Mouse (Mus musculus) adrenal gland, postnatal 25 days (tissue): Measurements from ENCODE around the gene Tmem120b. TPM values are rescaled to one million over a fixed set of nuclear protein-coding genes. Genes with fewer than 3 reads are reported as not detected.

ENCODE experiments used
- DNase-seq: peaks from one replicate; pipeline ENCODE4 v3.0.0; 2021; ENCODE audit warnings: mixed read lengths
- total RNA-seq: library from RNA; stranded (reverse); gene quantifications from 2 replicates; pipeline ENCODE4 v1.2.3, GENCODE M21; 2021

The Tmem120b gene
- total RNA-seq, 1 experiment from 2014 or later: 20.3 TPM

DNA sequence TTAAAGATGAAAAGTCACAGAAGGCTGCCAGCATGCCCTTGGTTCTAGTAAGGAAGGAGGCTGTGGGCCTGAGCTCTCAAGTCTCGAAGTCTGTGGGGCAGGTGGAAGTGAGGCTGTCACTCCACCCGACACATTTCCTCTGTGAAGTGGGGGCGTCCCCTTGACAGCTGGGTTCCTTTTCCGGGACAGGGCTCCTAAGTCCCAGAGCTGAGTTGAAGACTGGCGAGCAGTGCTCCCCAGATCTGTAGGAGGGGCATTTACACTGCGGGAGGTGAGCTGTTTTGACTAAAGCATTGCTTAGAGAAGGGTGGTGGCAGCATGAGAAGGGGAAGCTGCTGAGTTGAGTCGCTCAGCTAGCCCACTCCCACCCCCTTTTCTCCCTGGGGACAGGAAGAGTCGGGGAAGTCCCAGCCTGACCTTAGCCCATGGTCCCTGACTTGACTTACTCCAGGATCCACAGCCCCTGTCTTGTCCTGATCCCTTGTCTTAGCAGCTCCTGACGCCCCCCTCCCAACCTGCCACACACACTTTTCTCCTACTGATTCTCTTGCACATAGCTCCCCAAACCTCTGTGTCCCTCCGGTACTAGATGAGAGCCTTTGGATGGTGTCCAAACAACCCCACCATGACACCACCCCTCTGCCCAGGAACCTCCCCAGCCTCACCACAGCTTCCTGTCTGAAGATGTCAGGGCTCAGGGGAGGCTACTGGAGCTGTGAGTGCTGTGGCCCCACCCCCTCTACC lies 60.4 kb downstream of the Tmem120b start:
- DNase-seq: no peak

DNA sequence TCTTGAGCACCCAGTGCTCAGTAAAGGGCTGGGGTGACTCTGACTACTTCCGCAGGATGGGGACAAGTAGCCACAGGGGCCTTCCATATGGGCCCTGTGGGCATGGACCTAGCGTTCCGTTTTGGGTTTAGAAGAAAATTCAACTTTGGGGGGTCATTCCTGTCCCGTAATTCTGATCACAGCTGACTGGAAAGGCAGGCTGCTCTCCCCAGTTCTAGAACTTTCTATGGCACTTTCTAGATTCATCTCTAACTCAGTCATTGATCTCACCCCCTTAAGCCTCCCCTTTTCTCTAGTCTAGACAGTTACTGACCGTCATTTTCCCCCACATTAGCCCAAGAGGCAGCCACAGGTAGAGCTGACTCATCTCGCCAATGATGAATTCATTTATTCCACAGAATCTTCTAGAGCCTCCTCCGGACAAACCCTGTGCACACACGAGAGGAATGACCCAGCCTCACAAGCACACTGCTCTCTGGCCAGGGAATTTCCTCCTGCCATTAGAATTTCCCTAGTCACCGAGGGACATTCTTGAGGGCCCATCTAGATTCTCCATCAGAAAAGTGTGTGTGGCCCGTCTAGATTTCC lies 61.0 kb downstream of the Tmem120b start:
- no peak for DNase-seq

DNA sequence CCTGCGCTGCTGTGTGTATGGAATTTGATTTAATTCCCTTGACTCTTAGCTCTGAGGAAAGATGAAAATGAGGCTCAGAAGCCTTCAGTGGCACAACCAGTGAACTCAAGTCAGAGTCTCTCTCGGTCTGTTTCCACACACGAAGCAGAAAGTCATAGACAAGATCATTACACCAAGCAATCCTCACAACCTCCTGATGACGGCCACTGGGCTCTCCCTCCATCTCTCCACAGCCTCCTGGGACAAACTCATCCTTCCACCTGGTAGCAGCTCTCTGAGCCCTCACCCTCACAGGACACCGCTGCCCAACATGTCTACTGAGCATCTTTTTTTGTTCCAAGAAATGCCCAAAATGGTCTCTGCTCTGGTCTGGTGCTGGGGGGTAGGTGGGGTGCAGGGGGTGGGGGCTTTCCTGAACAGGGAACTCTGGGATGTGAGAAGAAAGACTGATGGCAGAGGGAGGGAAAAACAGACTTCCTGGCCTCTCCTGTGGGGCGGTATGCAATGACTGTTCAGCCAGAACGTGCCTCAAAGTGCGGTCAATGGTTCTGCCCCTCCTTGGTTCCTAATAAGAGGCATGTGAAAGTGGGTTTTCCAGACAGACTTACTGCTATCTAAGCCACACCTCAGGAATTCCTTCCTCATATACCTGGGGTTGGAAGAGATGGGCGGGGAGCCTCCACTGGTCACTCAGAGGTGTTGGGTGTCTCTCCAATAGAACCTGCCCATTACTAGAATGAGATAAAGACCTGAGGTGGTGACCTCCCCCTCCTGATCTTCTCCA lies 62.0 kb downstream of the Tmem120b start:
- DNase-seq: no peak

DNA sequence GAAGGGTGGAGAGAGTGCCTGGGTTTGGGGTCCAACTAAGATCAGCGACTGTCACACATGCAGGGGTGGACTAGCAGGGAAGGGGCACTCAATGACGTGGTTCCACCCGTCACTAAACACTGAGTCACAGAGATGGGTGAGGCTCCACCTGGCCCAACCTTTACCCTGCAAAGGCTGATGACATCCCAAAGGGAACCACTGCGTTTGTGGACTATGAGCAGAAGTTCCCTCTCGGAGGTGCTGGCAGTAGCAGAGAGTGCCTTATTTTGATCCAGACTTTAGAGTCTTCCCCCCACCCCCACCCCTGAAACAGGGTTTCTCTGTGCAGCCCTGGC lies 62.6 kb downstream of the Tmem120b start:
- no peak for DNase-seq

DNA sequence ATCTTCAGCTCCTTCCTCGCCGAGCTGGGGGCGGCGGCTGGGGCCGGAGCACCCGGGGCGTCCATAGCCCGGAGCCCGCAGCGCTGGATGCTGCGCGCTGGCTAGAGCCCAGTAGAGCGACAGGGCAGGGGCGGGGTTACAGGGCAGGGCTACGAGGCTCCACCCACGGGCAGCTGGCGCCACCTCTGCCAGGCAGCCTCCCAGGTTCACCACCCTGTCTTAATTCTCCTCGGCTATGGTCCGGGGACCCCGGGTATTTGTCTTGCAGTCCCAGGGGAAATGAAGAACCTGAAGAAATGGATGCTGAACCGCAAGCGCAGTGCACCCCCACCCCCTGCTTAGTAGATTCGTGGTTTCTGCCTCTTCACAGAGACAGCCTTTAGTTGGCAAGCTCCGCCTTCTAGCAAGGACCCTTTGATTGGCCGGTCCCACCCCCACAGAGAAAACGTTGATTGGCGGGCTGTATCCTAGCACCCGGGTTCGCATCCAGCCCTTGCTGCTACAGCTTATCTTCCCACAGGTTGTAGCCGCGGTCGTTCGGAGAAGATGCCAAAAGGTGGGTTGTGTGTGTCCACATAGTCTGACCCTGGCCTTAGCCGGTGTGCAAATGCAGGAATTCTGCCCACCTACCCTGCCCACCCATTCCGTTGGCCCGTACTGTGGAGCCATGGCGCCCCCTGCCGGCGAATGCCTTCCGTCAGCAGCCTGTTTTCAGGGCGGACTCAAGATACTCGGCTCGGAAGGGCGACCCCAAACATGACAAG lies 64.3 kb downstream of the Tmem120b start, which contains the start of gene Rhof:
Gene Rhof, minus strand, starts transcription at position 385 of the 764 bp plus-strand sequence.
- DNase-seq: peak; percentile 90

DNA sequence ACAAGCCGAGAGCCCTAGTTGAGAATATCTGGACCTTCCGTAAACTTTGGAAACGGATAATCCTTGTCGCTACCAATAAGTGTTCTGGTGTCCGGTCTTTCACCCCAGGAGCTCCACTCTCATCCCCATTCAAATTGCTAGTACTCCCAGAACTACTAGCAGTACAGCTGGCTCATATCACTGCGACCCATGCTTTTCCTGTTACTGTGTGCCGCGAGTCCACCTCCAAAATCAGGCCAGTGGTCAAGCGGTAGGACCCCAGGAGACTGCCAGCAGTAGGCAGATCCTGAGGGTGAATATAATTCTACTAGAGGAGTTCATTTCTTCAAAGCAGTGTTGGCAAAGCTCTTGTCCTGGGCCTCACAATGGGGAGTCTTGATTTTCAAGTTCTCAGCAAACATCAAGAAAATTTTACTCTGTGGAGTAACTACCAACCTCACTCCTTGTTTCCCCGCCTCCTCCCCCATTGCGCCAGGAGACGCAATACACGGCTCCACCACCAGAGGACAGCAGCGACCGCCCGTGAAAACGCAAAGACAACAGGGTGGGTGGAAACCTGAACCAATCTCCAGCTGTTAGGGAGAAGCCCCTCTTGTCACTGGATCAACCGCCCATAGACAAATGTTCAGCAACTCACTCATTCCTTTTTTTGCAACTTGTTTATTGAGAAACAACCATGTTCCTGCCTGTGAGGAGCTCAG lies 65.0 kb downstream of the Tmem120b start:
- DNase-seq: peak; percentile 84

DNA sequence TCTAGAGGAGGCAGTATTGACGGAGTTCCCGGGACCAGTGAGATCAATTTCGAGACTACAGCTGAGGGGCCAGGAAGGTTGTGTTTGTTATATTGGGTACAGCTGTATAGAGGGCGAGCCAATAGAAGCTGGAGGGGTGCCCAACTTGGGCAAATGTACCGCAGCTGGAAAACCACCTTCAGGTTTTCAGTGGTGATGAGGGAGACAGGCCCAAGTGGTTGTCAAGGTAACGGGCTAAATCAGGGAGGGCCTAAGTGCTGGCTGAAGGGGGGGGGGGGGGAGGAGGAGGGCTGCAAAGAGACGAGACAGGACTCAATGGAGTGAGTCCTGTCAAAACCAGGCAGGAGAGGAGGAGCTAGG lies 65.5 kb downstream of the Tmem120b start:
- DNase-seq: peak; percentile 10

DNA sequence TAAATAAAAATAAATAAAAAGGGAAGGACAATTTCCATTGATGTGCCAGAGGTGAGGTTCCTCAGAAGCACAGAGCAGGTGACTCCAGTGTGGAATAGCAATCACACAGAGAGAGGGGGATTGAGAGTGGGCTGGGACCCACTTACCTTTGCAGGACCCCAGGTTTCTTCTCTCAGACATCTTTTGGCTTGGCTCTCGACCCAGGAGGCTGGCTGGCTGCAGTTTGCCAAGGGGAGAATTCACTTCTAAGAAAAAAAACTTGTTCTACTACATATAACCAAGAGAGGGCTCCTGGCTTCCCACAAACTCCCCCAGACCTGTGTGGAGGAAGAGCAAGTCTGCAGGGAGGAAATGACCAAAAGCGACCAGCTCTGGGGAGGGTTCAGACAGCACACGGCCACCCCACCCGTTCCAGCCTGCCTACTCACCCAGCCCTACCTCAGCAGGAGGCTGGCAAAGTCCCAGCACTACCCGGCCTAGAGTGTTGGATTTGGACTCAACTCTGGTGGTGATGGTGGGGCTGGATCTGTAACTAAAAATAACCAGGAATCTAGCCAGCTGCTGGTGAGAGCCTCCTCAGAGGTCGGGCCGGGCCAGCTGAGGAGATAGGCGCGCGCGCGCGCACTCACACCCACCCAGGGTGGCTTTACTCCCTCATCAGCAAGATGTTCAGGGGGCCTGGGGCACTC lies 66.1 kb downstream of the Tmem120b start:
- peak; percentile 70 for DNase-seq

DNA sequence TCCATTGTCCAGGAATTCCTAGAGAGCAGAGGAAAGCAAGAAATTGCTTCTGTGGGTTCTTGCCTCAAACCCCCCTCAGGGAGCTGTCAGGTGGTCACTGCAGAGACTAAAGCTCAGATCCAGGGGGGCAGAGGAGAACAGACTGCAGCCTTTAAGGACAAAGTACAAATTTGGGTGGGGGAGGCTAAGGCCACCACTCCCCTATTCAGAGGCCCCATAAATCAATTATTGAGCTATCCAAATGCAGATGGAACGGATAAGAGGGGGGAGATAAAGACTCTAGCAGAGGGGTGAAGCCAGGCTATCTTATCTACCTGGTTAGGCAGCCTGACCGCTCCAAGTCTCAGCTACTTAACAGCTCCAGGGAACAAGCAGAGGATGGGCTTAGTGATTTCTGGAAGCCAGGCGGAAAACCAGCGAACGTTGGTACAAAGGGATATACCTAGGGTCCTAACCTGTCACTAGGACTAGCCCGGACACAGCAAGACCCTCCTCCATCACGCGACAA lies 66.7 kb downstream of the Tmem120b start:
- DNase-seq: no peak

DNA sequence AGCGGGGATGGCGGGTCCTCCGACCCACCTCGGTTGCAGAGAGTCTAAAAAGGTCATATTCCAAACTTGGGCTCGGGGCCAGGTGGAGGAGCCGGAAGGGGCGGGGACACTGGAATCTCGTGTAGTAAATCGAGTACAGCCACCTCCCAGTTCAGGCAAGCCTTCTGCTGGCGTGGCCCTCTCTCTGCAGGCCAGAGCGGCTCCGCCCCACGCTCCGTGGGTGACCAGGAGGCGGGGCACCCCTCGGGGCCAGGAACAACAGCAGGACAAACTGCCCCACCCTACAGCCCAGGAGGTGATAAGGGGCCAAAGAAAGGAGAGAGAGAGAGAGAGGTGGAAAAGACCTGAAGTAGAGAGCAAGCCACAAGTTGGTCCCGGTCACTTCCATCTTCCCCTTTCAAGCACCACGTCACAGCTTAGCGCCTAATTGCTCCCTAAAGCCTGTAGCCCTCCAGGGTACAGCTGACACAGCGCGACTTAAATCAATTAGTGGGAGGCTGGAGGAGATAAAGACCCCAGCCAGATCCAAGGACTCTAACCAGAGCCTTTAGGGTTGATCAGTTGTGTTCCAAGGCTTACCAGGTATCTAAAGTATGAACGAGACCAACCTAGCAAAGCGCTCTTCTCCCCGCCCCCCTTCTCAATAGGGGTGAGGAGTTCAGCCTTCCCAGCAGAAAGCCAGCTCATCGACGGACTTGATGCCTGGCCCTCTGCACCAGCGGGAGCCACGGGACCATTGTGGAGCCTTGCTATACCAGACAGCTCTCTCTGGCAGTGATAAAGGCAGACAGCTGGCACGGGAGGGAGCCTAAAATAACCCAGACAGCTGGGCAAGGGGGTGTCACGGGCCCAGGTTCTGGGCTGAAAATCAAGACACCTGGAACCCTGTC lies 67.5 kb downstream of the Tmem120b start:
- DNase-seq: peak; percentile 91

DNA sequence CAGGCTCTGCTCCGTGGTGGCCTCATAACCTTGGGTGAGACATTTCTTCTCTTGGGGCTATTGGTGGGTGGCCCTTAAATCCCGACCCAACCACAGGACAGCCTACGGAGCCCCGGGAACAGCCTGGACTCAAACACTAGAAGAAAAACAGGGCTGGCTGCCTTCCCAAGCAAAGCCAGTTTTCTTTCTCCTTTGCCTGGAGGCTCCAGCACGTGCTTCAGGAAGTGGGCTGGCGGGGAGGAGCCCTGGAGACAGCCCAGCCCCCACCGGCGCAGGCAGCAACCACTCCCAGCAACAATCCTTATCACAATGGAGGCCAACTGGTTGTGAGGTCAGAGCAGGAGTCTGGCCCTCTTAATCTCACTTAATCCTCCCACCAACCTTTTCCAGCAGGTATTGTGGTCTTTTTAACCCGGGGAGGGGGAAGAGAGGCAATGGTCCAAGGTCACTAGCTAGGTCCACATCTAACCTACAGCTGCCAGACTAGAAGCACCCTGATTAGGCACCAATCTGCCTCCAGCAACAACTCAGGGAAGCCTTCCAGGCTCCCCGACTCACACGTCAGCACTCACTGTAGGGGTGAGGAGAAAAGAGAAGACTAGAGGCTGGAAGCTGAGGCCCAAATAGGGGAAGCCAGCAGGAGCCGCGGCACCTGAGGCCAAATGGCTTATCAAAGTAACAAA lies 68.3 kb downstream of the Tmem120b start:
- peak; percentile 91 for DNase-seq

DNA sequence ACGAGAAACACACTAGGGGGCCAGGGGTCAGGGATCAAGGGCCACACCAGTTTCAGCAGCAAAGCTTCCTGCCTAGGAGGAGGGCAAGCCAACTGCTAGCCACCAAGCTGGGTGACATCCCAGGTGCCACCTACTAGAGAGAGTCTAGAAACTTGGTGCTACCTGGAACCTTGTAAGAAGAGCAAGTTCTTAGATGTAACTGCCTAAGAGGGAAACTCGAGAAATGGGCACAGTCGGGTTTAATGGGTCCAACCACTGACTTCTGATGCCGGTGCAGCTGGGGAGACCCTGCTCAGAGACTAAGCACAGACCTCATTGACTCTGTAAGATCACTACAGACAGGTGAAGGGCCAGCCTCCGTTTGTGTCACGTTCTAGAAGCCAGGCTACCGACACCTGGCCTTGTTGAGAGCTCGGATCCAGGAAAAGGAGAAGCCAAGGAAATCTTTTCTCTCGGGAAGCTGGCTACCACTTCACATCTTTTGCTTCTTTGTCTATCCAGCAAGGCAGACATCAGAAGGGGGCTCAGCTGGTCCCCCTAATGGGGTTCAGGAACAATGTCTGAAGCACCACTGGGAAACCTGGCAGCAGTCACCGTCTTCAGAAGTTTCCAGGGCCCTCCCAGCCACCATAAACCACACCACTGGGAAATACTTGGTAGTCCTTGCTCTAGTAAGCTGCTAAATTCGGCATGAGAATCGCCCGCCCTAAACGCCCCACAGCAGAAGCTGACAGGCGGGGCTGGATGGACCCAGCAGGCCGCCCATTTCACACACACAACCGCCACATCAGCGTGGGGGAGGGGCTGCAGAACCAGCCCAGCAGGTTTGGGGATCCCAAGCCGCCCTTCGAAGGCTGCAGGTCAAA lies 69.1 kb downstream of the Tmem120b start:
- DNase-seq: peak; percentile 87

DNA sequence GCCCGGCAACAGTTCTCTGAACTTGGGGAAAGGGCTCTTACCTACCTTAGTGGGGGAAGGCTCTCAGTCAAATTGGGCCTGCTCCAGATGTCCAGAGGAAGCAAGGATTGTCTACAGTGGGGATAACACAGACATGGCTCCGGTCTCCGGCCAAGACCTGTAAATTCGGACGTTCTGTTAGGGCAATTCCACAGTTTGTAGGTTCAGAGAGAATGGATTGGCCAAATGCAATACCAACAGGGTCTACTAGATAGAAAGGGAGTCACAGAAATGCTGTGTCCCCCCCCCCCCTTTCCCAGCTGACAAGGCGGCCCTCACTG lies 69.7 kb downstream of the Tmem120b start:
- no peak for DNase-seq

DNA sequence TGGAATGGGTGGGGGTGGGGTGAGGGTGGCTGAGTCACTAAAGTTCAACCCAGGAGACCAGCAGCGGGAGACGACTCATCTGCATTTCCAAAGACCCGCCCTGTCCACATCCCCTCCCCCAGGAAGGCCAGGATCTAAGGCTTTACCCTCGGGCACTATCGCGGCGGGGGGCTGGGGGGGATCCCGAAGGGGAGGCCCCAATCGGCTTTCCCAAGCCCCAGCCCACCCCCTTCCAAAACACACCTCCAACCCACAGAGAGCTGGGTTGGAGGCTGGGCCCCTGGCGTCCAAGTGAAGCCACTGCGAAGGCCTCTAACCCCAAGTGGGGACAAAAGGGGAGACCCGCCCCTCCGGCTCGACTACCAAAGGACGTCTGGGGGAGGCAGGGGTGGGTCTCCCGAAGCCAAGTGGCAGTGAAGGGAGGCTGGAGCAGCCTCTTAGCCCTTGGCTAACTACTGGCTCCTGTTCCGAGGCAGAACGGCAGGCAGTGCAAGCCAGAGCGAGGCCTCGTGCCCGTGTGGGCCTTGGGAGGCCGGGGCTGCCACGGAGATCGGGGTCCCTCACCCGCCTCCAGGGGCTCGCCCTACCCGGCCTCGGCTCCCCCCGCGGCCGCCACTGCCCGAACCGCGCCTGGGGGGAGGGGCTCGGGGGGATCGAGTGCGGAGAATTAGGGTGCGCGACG lies 70.2 kb downstream of the Tmem120b start:
- DNase-seq: peak; percentile 81

DNA sequence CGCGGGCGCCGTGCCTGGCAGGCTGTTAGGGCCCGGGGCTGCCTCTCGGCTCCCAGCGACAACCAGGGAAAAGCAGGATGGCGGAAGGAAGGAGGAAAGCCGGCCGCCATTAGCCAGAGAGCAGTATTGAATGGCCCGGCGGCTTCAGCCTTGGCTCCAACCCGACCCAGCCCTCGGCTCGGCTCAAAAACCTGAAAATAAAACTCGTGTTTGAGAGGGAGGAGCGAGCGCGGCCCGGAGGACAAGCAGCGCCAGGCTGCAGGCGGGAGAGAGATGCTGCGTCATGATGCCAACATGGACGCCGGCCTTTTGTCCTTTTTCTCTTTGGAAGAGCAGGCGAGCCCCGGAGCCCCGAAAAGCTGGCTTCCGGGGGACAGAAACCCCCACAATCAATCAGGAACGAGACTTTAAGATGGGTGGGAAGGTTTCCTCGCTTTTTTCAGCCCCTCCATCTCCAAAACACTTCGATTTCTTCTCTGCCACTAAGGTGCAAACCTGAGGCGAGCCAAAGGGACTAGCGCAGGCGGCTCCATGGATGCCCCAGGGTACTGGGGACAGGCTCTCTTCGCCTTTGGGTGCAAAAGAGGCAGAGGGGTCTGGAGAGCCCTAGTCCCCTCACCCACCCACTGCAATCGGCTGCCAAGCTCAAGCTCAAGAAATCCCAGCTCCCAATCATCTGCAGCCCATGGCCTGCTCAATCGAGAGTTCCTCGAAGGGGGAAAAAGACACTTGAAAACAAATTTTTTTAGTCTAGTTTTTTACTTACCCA lies 70.9 kb downstream of the Tmem120b start:
- peak; percentile 85 for DNase-seq

DNA sequence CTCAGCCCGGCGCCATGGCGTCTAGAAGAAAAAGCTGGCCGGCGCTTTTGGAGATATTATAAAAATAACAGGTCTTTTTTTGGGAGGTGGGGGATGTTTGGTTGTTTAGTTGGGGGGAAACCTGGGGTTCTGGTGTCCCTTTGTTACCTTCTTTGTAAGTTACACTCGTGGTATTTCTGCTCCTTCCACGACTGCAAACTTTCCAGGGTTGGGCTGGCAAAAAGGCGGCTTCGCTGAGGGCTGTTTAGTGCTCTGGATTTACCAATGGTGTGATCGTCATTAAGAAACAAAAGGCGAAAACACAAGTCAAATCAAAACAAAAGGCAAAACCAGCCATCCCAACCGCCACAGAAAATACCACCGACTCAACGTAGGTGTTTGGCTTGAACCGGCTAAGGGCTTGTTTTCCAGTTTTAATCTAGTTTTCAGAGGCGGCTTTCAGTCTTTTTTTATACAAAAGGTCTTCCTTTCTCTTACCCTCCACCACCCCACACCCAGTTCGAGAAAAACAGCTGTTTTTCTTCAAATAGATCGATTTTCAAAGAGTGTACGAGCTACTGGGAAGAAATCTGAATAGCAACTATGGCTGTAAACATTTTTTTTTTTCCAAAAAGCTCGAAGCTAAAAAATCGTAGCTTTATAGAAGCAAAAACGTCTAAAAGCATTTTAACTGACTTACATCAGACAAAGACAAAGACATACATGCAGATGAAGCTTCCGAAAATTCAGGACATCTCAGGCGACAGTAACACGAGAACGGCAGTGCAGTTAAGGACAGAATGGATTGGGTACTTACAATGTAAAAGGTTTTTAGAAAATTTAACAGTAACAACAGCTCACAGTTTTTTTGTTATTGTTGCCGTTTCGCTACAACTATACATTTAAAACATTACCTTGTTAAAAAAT lies 71.8 kb downstream of the Tmem120b start:
- no peak for DNase-seq
